Mouse (Mus musculus): ENCODE data around the gene F11r. TPM values are rescaled to one million over a fixed set of nuclear protein-coding genes. Genes with fewer than 3 reads are reported as not detected.
A peak's percentile ranks its signal among the peaks of the same experiment; 100 is the strongest.
"Not testable (repeated sequence)": the region's sequence is repeated elsewhere in the genome, so short reads cannot be mapped to it uniquely, and the experiment has no call there.

Gene F11r
- polyA plus RNA-seq, 1 experiment from 2014 or later, result 78.6 TPM

DNA sequence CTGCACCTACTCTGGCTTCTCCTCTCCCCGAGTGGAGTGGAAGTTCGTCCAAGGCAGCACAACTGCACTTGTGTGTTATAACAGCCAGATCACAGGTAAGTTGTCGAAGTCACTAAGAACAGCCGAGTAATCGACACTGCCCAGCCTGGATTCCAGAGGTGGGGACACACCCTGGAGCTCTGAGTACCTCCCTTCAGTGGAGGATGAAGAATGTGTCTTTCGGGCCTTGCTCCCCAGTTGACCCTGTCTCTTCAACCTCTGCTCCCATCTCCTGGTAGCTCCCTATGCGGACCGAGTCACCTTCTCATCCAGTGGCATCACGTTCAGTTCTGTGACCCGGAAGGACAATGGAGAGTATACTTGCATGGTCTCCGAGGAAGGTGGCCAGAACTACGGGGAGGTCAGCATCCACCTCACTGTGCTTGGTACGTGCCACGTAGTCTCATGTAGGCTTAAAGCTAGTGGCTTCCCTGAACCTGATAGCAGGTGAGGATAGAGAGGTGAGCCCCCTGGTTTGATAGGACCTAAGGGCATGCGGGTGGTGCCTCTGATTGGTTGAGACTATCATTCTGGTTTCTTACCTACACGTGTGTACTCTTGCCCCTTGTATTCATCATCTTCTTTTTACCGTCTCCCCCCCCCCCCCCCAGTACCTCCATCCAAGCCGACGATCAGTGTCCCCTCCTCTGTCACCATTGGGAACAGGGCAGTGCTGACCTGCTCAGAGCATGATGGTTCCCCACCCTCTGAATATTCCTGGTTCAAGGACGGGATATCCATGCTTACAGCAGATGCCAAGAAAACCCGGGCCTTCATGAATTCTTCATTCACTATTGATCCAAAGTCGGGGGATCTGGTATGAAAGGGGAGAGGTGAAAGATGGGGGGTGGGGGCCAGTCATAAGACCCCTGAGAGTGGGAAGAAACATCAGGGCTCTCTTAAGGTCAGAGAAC lies 23.5 kb downstream of the F11r start:
- Histone ChIP-seq H3K4me3 (no peak overlapping the region), H3K4me1 (peaks cover 10% of the 10 kb centered on the region), H3K27me3 (ENCODE audit: insufficient read depth, poor library complexity, severe bottlenecking) (no peaks in the 10 kb centered on the region), H3K36me3 (peaks cover 40% of the 10 kb centered on the region), H3K9me3 (no peaks in the 10 kb centered on the region), H3K27ac (no peak overlapping the region)
- DNase-seq (ENCODE audit: low spot score), result no peak
- 89% methylated on average over 22 of the region's 22 CpGs for WGBS

DNA sequence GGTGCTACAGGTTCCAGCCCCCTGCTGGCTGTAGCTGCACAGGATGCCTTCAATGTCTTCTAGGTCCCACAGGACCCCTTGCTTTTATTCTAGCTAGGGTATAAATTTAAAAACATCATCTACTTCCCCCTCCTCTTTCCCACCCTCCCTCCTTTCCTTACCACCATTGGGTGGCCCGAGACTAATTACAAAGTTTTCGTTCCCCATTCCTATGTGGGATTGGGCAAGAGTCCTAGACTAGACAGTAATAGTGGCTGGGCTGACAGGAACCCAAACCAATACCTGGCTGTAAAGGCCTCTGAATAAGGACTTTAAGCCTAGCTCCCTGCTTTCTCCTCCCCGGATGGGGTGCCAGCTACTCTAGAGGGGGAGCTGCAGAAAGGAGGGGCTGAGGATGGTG lies 25.8 kb downstream of the F11r start:
- peaks cover 40% of the 10 kb centered on the region for H3K36me3 ChIP-seq
- H3K4me1 ChIP-seq, result peaks cover 10% of the 10 kb centered on the region
- WGBS, result 88% methylated on average over 3 of the region's 3 CpGs
- no peak for DNase-seq (ENCODE audit: low spot score)
- H3K27me3 ChIP-seq (ENCODE audit: insufficient read depth, poor library complexity, severe bottlenecking), result no peaks in the 10 kb centered on the region
- no peaks in the 10 kb centered on the region for H3K9me3 ChIP-seq
- H3K27ac ChIP-seq, result no peak overlapping the region
- no peak overlapping the region for H3K4me3 ChIP-seq

DNA sequence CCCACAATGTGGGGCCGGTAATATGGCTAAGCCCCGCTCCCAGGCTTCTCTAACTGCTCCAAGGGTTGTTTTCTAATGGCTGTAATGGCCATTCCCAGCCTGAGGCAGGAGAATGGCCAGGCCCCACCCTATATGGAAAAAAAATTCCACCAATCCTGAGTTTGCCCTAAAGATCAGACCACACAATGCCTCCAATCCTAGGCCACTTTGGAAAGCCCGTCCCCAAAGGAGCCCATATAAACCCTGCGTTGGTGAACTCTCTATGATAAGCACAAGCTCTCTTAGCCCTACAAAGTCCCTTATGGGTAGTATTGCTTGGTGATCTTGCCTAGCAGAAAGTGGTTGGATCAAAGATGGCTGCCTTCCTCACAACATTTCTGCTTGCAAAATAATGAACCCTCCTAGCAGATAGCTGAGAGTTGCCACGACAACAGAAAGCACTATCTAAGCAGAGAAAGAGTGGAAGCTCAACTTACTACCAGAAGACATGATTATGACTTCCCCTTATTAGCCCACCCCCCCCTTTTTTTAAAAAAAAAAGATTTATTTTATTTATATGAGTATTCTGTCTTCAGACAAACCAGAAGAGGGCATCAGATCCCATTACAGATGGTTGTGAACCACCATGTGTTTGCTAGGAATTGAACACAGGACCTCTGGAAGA lies 28.5 kb downstream of the F11r start:
- no peaks in the 10 kb centered on the region for H3K9me3 ChIP-seq
- DNase-seq (ENCODE audit: low spot score), result no peak
- no peak overlapping the region for H3K4me3 ChIP-seq
- no peaks in the 10 kb centered on the region for H3K27me3 ChIP-seq (ENCODE audit: insufficient read depth, poor library complexity, severe bottlenecking)
- WGBS, result 85% methylated on average over 5 of the region's 5 CpGs
- H3K36me3 ChIP-seq, result peaks cover 33% of the 10 kb centered on the region
- no peak overlapping the region for H3K27ac ChIP-seq
- H3K4me1 ChIP-seq, result peaks cover 7% of the 10 kb centered on the region

DNA sequence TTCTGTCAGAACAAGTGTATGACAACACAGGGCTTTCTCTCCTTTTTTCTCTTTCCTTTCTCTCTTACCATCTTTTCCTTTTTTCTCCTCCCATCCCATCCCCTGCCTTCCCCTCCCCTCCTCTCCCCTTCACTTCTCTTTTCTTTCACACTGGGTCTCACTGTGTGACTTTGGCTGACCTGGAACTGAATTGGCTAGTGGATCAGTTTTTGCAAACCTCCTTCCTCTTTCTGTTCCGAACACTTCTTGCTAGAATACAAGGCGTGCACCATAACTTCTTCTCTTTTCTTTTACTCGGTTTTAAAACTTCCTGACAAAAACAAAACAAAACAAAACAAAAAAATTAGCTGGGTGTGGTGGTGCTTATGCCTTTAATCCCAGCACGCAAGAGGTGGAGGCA lies 29.2 kb downstream of the F11r start:
- Histone ChIP-seq H3K36me3 (peaks cover 26% of the 10 kb centered on the region), H3K4me3 (no peak overlapping the region), H3K27ac (no peak overlapping the region), H3K4me1 (peaks cover 10% of the 10 kb centered on the region), H3K27me3 (ENCODE audit: insufficient read depth, poor library complexity, severe bottlenecking) (no peaks in the 10 kb centered on the region), H3K9me3 (no peaks in the 10 kb centered on the region)
- 82% methylated on average over 4 of the region's 4 CpGs for WGBS
- DNase-seq (ENCODE audit: low spot score), result no peak

DNA sequence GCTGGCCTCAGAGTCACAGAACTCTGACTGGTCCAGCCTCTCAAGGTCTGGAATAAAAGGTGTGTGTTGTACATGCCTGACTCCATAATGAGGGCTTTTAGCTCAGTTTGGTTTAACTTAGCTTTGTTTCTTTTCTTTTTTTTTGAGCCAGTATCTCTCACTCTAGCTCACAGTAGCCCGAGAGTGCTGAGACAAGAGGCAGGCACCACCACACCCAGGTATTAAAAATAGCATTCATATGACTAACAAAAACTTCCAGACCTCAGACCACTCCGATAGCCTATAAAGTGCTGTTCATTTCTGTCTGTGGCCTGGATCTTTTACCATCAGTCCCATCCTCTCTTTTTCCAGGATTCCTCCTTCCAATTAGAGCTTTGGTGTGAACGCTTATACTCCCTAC lies 32.3 kb downstream of the F11r start:
- Histone ChIP-seq H3K4me3 (0 out of 2 replicates have a peak overlapping the region, but pooled peaks have one; percentile 33), H3K27me3 (ENCODE audit: insufficient read depth, poor library complexity, severe bottlenecking) (no peaks in the 10 kb centered on the region), H3K9me3 (no peaks in the 10 kb centered on the region), H3K36me3 (no peaks in the 10 kb centered on the region), H3K27ac (no peak overlapping the region), H3K4me1 (peaks cover 14% of the 10 kb centered on the region)
- WGBS, result 60% methylated on average over 3 of the region's 3 CpGs
- DNase-seq (ENCODE audit: low spot score), result no peak

DNA sequence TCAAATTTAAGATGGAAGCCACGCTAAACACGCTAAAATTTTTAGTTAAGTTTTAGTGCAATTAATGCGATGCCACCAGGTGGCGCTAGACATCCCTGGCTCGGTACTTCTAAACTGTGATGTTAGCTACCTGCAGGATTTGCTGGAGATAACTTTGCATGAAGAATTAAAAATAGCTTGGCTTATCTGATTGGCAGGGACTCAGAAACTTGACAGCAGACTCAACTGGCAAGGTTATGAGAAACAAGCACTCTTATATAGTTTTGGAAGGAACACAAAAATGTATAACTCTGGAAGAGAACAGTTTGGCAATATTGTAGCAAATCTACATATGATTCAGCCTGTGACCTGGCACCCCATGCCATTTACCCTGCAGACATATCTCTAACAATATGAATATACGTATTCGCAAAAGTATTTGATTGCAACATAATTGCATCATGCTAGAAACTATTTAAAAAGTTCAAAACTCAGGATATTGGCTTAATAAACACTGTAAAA lies 33.1 kb downstream of the F11r start:
- Histone ChIP-seq H3K27me3 (ENCODE audit: insufficient read depth, poor library complexity, severe bottlenecking) (no peaks in the 10 kb centered on the region), H3K27ac (no peak overlapping the region), H3K4me3 (peak overlapping the region; percentile 33), H3K36me3 (no peaks in the 10 kb centered on the region), H3K9me3 (no peaks in the 10 kb centered on the region), H3K4me1 (peaks cover 14% of the 10 kb centered on the region)
- DNase-seq (ENCODE audit: low spot score), result no peak
- 33% methylated on average over 7 of the region's 7 CpGs for WGBS

DNA sequence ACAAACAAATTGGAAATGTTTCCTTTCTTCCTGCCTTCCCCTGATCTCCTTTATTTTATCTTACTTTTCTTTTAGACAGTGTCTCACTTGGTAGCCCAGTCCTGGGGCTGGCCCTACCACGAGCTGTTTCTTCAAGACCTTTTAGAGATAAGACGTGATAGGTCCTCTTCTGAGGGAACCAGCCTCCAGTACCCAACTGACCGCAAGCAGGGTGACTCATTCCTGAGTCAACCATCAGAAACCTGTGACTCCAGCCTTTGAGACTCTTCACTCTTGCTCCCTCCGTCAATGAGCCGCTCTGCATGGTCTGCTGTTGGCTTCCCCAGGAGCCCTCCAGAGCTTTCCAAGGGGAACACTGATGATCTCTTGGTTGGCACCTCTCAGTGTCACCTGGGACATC lies 33.6 kb downstream of the F11r start:
- Histone ChIP-seq H3K4me3 (no peak overlapping the region), H3K27ac (no peak overlapping the region), H3K36me3 (no peaks in the 10 kb centered on the region), H3K27me3 (ENCODE audit: insufficient read depth, poor library complexity, severe bottlenecking) (no peaks in the 10 kb centered on the region), H3K9me3 (no peaks in the 10 kb centered on the region), H3K4me1 (peaks cover 14% of the 10 kb centered on the region)
- WGBS, result 49% methylated on average over 5 of the region's 5 CpGs
- no peak for DNase-seq (ENCODE audit: low spot score)

DNA sequence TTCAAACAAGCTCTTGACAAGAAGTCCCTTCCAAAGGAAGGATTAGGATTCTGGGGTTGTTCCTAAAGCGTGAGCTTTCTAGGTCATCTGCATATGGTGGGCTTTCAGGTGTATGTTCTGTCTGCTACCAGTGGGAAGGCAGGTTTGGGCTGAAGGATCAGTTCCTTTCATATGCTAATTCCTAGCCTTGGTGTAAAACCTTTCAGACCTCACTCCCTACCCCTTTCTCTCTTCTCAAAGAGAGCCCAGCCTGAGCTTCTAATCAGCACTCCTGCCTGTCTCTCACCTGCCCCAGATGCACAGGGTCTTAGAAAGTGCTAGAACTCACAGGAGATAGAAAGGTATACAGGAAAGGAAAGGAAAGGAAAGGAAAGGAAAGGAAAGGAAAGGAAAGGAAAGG lies 34.1 kb downstream of the F11r start:
- 63% methylated on average over 1 of the region's 1 CpGs for WGBS
- peaks cover 14% of the 10 kb centered on the region for H3K4me1 ChIP-seq
- H3K27ac ChIP-seq, result no peak overlapping the region
- no peak for DNase-seq (ENCODE audit: low spot score)
- no peaks in the 10 kb centered on the region for H3K36me3 ChIP-seq
- H3K27me3 ChIP-seq (ENCODE audit: insufficient read depth, poor library complexity, severe bottlenecking), result no peaks in the 10 kb centered on the region
- H3K9me3 ChIP-seq, result no peaks in the 10 kb centered on the region
- H3K4me3 ChIP-seq, result no peak overlapping the region

DNA sequence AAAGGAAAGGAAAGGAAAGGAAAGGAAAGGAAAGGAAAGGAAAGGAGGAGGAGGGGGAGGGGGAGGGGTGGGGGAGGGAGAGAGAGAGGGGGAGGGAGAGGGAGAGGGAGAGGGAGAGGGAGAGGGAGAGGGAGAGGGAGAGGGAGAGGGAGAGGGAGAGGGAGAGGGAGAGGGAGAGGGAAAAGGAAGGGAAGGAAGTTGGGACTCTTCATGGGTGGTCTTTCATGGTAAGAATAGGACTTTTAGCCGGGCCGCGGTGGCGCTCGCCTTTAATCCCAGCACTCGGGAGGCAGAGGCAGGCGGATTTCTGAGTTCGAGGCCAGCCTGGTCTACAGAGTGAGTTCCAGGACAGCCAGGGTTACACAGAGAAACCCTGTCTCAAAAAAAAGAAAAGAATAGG lies 34.6 kb downstream of the F11r start:
- peaks cover 14% of the 10 kb centered on the region for H3K4me1 ChIP-seq
- DNase-seq (ENCODE audit: low spot score); H3K36me3 ChIP-seq; H3K9me3 ChIP-seq; H3K27me3 ChIP-seq (ENCODE audit: insufficient read depth, poor library complexity, severe bottlenecking); H3K4me3 ChIP-seq; H3K27ac ChIP-seq: not testable (repeated sequence)
- WGBS, result 84% methylated on average over 8 of the region's 8 CpGs

DNA sequence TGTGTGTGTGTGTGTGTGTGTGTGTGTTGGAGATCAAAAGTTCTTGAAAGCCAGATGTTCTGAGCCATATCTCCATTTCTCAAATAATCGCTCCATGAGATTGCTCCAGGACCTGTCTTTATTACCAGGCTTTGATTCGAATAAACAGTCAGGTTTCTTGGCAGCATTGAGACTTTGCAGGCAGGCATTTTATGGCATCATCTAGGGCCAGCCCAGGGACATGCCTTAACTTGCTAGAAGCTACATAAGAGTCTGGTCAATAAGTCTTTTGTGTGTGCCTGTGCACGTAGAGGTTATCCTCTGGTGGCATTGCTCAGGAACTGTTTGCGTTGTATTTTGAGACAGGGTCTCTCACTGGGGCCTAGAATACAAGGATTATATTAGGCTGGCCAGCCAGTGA lies 36.2 kb downstream of the F11r start:
- 77% methylated on average over 4 of the region's 4 CpGs for WGBS
- Histone ChIP-seq H3K9me3 (no peaks in the 10 kb centered on the region), H3K4me1 (peaks cover 14% of the 10 kb centered on the region), H3K27me3 (ENCODE audit: insufficient read depth, poor library complexity, severe bottlenecking) (no peaks in the 10 kb centered on the region), H3K4me3 (no peak overlapping the region), H3K36me3 (no peaks in the 10 kb centered on the region), H3K27ac (no peak overlapping the region)
- DNase-seq (ENCODE audit: low spot score), result no peak

DNA sequence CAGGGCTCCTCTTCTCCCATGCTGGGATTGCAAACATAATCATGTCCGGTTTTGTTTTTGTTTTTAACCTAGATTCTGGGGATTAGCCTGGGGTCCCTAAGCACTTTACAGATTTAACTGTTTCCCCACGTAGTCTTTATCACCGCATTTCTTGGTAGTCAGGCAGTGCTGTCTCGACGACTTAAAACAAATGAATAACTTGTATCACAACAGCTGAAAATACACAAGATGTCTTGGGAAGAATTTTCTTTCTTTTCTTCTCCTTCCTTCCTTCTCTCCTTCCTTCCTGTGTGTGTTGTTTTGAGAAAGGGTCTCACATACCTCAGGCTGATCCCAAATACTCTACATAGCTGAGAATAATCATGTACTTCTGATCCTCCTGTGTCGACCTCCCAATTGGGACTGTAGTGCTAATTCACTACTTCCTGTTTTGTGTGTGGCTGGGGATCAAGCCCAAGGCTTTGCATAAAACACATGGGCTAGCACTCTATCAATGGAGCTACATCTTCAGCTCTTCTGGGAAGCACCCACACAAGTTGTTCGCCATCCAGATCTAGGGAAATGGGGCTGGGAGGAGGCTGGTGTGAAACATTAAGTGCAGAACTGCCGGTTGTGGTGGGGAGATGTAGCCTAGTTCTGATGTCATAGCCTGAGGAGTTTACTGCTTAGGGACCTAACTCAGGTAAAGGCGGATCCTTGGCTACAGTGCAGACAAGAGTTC lies 36.7 kb downstream of the F11r start:
- no peak overlapping the region for H3K27ac ChIP-seq
- H3K4me1 ChIP-seq, result peaks cover 14% of the 10 kb centered on the region
- DNase-seq (ENCODE audit: low spot score), result no peak
- no peak overlapping the region for H3K4me3 ChIP-seq
- no peaks in the 10 kb centered on the region for H3K27me3 ChIP-seq (ENCODE audit: insufficient read depth, poor library complexity, severe bottlenecking)
- H3K9me3 ChIP-seq, result no peaks in the 10 kb centered on the region
- H3K36me3 ChIP-seq, result no peaks in the 10 kb centered on the region
- 68% methylated on average over 9 of the region's 9 CpGs for WGBS

DNA sequence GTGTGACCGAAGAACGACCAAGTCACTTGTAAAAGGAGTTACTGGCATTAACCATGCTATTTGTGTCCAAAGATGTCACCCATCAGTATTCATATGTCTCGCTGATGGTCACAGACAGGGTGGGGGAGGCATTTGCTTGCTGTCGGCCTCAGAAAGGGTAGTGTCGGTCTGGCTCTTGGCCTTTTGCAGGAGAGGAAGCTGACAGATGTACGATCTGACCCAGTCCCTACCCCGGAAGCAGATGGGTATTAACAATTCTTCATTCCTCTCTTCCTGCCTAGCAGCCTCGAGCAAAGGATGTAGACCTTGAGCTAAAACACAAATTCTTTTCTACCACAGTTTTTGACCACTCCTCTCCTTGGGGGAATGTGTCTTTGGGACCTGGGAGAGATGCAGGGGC lies 39.8 kb downstream of the F11r start:
- Histone ChIP-seq H3K36me3 (no peaks in the 10 kb centered on the region), H3K4me3 (no peak overlapping the region), H3K27me3 (ENCODE audit: insufficient read depth, poor library complexity, severe bottlenecking) (no peaks in the 10 kb centered on the region), H3K4me1 (0 out of 2 replicates have a peak, but pooled peaks cover 4% of the 10 kb centered on the region), H3K27ac (no peak overlapping the region), H3K9me3 (no peaks in the 10 kb centered on the region)
- DNase-seq (ENCODE audit: low spot score), result no peak
- WGBS, result 74% methylated on average over 8 of the region's 8 CpGs

Data from heart, embryonic 10.5 days (tissue).